Mouse (Mus musculus) lung, postnatal 0 days (tissue): Measurements from ENCODE around the gene Add2. TPM values are rescaled to one million over a fixed set of nuclear protein-coding genes. Genes with fewer than 3 reads are reported as not detected.
A peak's percentile ranks its signal among the peaks of the same experiment; 100 is the strongest.

Experiments
- ATAC-seq: fragments of 200-750 bp; cut with Nextera tagmentation; 2 replicates; pipeline ENCODE4 v1.8.0; 2017; ENCODE audit warnings: moderate library complexity
- DNase-seq: peaks from one replicate; pipeline ENCODE4 v3.0.0-alpha.2; 2016; ENCODE audit warnings: low spot score
- H3K27ac ChIP-seq: fragments of 300-500 bp; sonication (generic); 2 replicates; pipeline ENCODE4 v1.5.1; 2014; ENCODE audit warnings: antibody characterized with exemption, mild to moderate bottlenecking, low read length, mixed read lengths
- H3K27me3 ChIP-seq: fragments of 300-500 bp; sonication (generic); replicated peaks from 2 replicates; pipeline ENCODE4 v1.6.1; 2014; ENCODE audit warnings: low read length, mixed read lengths; ENCODE audit not compliant: insufficient read depth
- H3K36me3 ChIP-seq: fragments of 300-500 bp; sonication (generic); 2 replicates; pipeline ENCODE4 v1.6.1; 2014; ENCODE audit warnings: low read length, mixed read lengths; ENCODE audit not compliant: insufficient read depth
- H3K4me1 ChIP-seq: fragments of 300-500 bp; sonication (generic); 2 replicates; pipeline ENCODE4 v1.6.1; 2014; ENCODE audit warnings: antibody characterized with exemption, low read depth, low read length, mixed read lengths; ENCODE audit not compliant: insufficient read depth
- H3K4me2 ChIP-seq: fragments of 300-500 bp; sonication (generic); replicated peaks from 2 replicates; pipeline ENCODE4 v1.6.1; 2014; ENCODE audit warnings: low read depth, mild to moderate bottlenecking, low read length, moderate library complexity, mixed read lengths
- H3K4me3 ChIP-seq: fragments of 300-500 bp; sonication (generic); 2 replicates; pipeline ENCODE4 v1.5.1; 2014; ENCODE audit warnings: low read depth, low read length
- H3K9ac ChIP-seq: fragments of 300-500 bp; sonication (generic); replicated peaks from 2 replicates; pipeline ENCODE4 v1.6.1; 2014; ENCODE audit warnings: low read depth, mild to moderate bottlenecking
- H3K9me3 ChIP-seq: fragments of 300-500 bp; sonication (generic); 2 replicates; pipeline ENCODE4 v1.6.1; 2016; ENCODE audit warnings: low read length, mixed read lengths
- CTCF ChIP-seq: IDR thresholded peaks from 2 replicates; pipeline ENCODE4 v1.5.1; 2016; ENCODE audit warnings: antibody characterized with exemption, mild to moderate bottlenecking
- EP300 ChIP-seq: IDR thresholded peaks from 2 replicates; pipeline ENCODE4 v1.6.1; 2016; ENCODE audit warnings: antibody characterized with exemption, mild to moderate bottlenecking, control low read depth
- WGBS: fragments of 180-500 bp; shearing (Covaris S2); extraction: QIAGEN DNeasy Blood & Tissue Kit; methylation state at CpG from one replicate; pipeline ENCODE4 v1.1.7; 2014; 5-methylcytosine and 5-hydroxymethylcytosine counted together
- polyA plus RNA-seq: library from polyadenylated mRNA; unstranded; fragments of >200 nt; fragmentation: Nextera tagmentation; extraction: Ambion mirVana; gene quantifications from 2 replicates; pipeline ENCODE4 v1.2.1, GENCODE M21; 2015

The Add2 gene
- polyA plus RNA-seq, 1 experiment from 2014 or later, result 0.84 TPM

- no peak overlapping the region for H3K4me3 ChIP-seq
- H3K27ac ChIP-seq, result no peak overlapping the region
- no peak for TF ChIP-seq CTCF
- TF ChIP-seq EP300, result no peak
- no peak overlapping the region for H3K4me2 ChIP-seq
- H3K36me3 ChIP-seq, result no peaks in the 10 kb centered on the region
- DNase-seq, result no peak
- H3K9me3 ChIP-seq, result no peaks in the 10 kb centered on the region
- H3K4me1 ChIP-seq, result no peaks in the 10 kb centered on the region
- no peak overlapping the region for H3K9ac ChIP-seq
- no peaks in the 10 kb centered on the region for H3K27me3 ChIP-seq
- 50% methylated on average over 9 of the region's 9 CpGs for WGBS
- no peak for ATAC-seq
These were observed 58.5 kb downstream of the Add2 start for GRCm38 (mm10) chr6:86086851-86087571.

GRCm38 (mm10) chr6:86087813-86088212 is 59.3 kb downstream of the Add2 start:
- H3K27me3 ChIP-seq, result no peaks in the 10 kb centered on the region
- no peaks in the 10 kb centered on the region for H3K4me1 ChIP-seq
- no peak overlapping the region for H3K9ac ChIP-seq
- H3K27ac ChIP-seq, result no peak overlapping the region
- TF ChIP-seq EP300 (no peak), CTCF (no peak)
- DNase-seq (no peak), ATAC-seq (no peak)
- H3K4me3 ChIP-seq, result no peak overlapping the region
- no peaks in the 10 kb centered on the region for H3K9me3 ChIP-seq
- no peaks in the 10 kb centered on the region for H3K36me3 ChIP-seq
- H3K4me2 ChIP-seq, result no peak overlapping the region
- 30% methylated on average over 3 of the region's 3 CpGs for WGBS

GRCm38 (mm10) chr6:86094202-86094838 is 65.8 kb downstream of the Add2 start:
- Histone ChIP-seq H3K27me3 (no peaks in the 10 kb centered on the region), H3K4me1 (no peaks in the 10 kb centered on the region), H3K9me3 (no peaks in the 10 kb centered on the region), H3K4me3 (no peak overlapping the region), H3K27ac (no peak overlapping the region), H3K4me2 (no peak overlapping the region), H3K36me3 (no peaks in the 10 kb centered on the region), H3K9ac (no peak overlapping the region)
- ATAC-seq, result peak; percentile 71
- 44% methylated on average over 9 of the region's 10 CpGs for WGBS
- no peak for DNase-seq
- TF ChIP-seq EP300 (no peak), CTCF (no peak)

- Histone ChIP-seq H3K27me3 (no peaks in the 10 kb centered on the region), H3K27ac (no peak overlapping the region), H3K9me3 (no peaks in the 10 kb centered on the region), H3K36me3 (no peaks in the 10 kb centered on the region), H3K9ac (no peak overlapping the region), H3K4me3 (no peak overlapping the region), H3K4me2 (no peak overlapping the region), H3K4me1 (no peaks in the 10 kb centered on the region)
- 68% methylated on average over 5 of the region's 5 CpGs for WGBS
- DNase-seq (no peak), ATAC-seq (no peak)
- TF ChIP-seq CTCF (no peak), EP300 (no peak)
These were observed 67.0 kb downstream of the Add2 start for GRCm38 (mm10) chr6:86095518-86095917.

- no peaks in the 10 kb centered on the region for H3K27me3 ChIP-seq
- TF ChIP-seq CTCF (no peak), EP300 (no peak)
- no peaks in the 10 kb centered on the region for H3K4me1 ChIP-seq
- DNase-seq, result no peak
- H3K4me3 ChIP-seq, result no peak overlapping the region
- no peak overlapping the region for H3K9ac ChIP-seq
- H3K36me3 ChIP-seq, result no peaks in the 10 kb centered on the region
- ATAC-seq, result no peak
- 83% methylated on average over 10 of the region's 10 CpGs for WGBS
- H3K27ac ChIP-seq, result no peak overlapping the region
- no peak overlapping the region for H3K4me2 ChIP-seq
- no peaks in the 10 kb centered on the region for H3K9me3 ChIP-seq
These were observed 68.3 kb downstream of the Add2 start for GRCm38 (mm10) chr6:86096733-86097132.

- DNase-seq, result no peak
- Histone ChIP-seq H3K4me2 (no peak overlapping the region), H3K27ac (no peak overlapping the region), H3K9me3 (no peaks in the 10 kb centered on the region), H3K9ac (no peak overlapping the region), H3K27me3 (no peaks in the 10 kb centered on the region), H3K4me3 (no peak overlapping the region), H3K4me1 (no peaks in the 10 kb centered on the region), H3K36me3 (no peaks in the 10 kb centered on the region)
- 47% methylated on average over 4 of the region's 4 CpGs for WGBS
- TF ChIP-seq CTCF, result no peak
- no peak for TF ChIP-seq EP300
- no peak for ATAC-seq
These were observed 68.7 kb downstream of the Add2 start for GRCm38 (mm10) chr6:86097155-86097554.
